Mouse (Mus musculus) C2C12 (cell line): ENCODE data around the gene Lap3.

Source experiments
- CEBPB ChIP-seq: IDR thresholded peaks from one replicate; pipeline ENCODE4 v1.6.1; 2011; ENCODE audit warnings: low read depth, mild to moderate bottlenecking, control low read depth, moderate library complexity
- CTCF ChIP-seq: IDR thresholded peaks from one replicate; pipeline ENCODE4 v1.5.1; 2011; ENCODE audit not compliant: control insufficient read depth, insufficient read depth, insufficient read length
- FOSL1 ChIP-seq: IDR thresholded peaks from one replicate; pipeline ENCODE4 v1.8.0; 2011; ENCODE audit warnings: mild to moderate bottlenecking, low read length; ENCODE audit not compliant: poor library complexity, insufficient read depth, severe bottlenecking
- MAX ChIP-seq: IDR thresholded peaks from one replicate; pipeline ENCODE4 v1.6.1; 2011; ENCODE audit warnings: mild to moderate bottlenecking, control low read depth
- MYOG ChIP-seq: IDR thresholded peaks from one replicate; pipeline ENCODE4 v1.6.1; 2011; ENCODE audit not compliant: control insufficient read depth, insufficient read length; ENCODE audit errors: extremely low read depth
- USF1 ChIP-seq: IDR thresholded peaks from one replicate; pipeline ENCODE4 v1.6.1; 2011; ENCODE audit warnings: low read depth, mild to moderate bottlenecking, control low read depth, moderate library complexity

DNA sequence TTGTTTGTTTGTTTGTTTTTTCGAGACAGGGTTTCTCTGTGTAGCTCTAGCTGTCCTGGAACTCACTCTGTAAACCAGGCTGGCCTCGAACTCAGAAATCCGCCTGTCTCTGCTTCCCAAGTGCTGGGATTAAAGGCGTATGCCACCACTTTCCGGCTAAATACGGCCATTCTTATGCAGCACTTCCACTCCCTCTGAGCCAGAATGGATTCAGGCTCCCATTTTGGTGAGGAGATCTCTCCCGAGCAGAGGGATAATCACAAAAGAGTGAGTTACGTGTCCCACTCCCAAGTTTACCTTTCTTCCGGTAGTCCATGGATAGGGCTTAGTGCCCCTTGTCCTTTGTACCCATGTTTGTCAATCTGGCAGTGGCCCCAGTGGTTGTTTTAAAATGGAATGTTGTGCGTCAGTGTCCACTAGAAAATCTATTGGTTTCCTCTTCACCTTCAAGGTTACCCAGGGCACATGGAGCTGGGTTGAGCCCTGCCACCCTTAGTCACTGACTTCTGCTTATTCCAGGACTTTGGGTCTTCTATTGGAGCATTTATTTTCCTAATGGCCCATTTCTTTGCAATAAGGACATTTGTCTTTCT, 22.1 kb downstream of the Lap3 start:
- TF ChIP-seq CTCF, result no peak
- TF ChIP-seq MYOG, result no peak
- no peak for TF ChIP-seq USF1
- TF ChIP-seq MAX, result no peak
- no peak for TF ChIP-seq CEBPB
- no peak for TF ChIP-seq FOSL1
